Mouse (Mus musculus): ENCODE results near the gene Acat3. TPM values are rescaled to one million over a fixed set of nuclear protein-coding genes. Genes with fewer than 3 reads are reported as not detected.
"Not testable (repeated sequence)": the region's sequence is repeated elsewhere in the genome, so short reads cannot be mapped to it uniquely, and the experiment has no call there.

Acat3 gene
- polyA plus RNA-seq, 1 experiment = not detected

GRCm38 (mm10) chr17:12906436-12906835 is 34.0 kb downstream of the Acat3 start:
- no peaks in the 10 kb centered on the region for H3K4me1 ChIP-seq (ENCODE audit: control insufficient read depth, insufficient read depth, low read length)
- WGBS = 92% methylated on average over 9 of the region's 9 CpGs
- TF ChIP-seq POLR2A (IDR thresholded peaks at IDR 0.05; ENCODE audit: insufficient read depth, low read depth, low read length) (no peak), CTCF (IDR thresholded peaks at IDR 0.05; ENCODE audit: insufficient read depth, low read depth, low read length) (no peak)

DNA sequence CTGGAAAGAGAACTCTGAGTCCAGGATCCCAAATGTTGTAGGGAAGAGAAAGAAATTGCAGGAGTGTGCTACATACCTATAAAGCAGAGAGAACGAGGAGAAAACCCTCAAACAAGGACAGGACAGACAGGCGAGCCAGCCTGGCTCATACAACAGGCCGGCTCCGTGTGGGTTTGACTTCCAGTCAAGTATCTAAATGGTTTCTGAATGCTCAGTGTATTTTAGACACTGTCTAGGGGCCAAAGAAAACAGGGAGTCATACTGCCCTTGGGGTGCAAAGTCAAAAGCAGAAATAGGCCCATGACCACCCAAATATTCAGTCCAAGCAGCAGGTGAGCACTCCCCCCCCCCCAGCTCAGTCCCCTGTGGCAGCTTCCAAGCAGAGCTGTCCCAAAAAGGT is 34.6 kb downstream of the Acat3 start:
- WGBS = 88% methylated on average over 4 of the region's 4 CpGs
- no peak overlapping the region for H3K4me3 ChIP-seq (ENCODE audit: insufficient read depth, low read depth, low read length)
- no peak overlapping the region for H3K27ac ChIP-seq (ENCODE audit: insufficient read depth, low read depth, low read length)
- TF ChIP-seq POLR2A (IDR thresholded peaks at IDR 0.05; ENCODE audit: insufficient read depth, low read depth, low read length) = no peak
- TF ChIP-seq CTCF (IDR thresholded peaks at IDR 0.05; ENCODE audit: insufficient read depth, low read depth, low read length) = no peak
- H3K4me1 ChIP-seq (ENCODE audit: control insufficient read depth, insufficient read depth, low read length) = no peaks in the 10 kb centered on the region

More at GRCm38 (mm10) chr17:12906436-12906835, 34.0 kb downstream of the Acat3 start:
- Histone ChIP-seq H3K27ac (ENCODE audit: insufficient read depth, low read depth, low read length) (no peak overlapping the region), H3K4me3 (ENCODE audit: insufficient read depth, low read depth, low read length) (no peak overlapping the region)

DNA sequence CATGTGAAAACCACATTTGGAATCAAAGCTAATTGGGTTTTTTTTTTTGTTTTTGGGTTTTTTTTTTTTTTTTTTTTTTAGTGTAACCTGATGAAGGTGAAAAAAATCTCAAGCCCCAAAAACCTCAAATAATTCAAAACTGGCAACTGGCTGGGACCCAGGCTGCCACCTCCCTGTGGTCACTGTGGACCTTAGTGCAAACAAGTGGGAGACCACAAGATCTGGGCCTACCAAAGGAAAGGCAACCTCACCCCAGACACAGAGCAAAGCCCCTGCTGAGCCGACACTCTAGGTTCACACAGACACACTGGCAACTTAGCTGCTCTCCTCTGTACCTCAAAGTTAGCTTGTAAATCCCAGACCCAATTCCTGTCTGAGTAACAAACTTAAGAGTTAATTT is 36.1 kb downstream of the Acat3 start:
- H3K4me1 ChIP-seq (ENCODE audit: control insufficient read depth, insufficient read depth, low read length) = no peaks in the 10 kb centered on the region
- no peak overlapping the region for H3K27ac ChIP-seq (ENCODE audit: insufficient read depth, low read depth, low read length)
- TF ChIP-seq POLR2A (IDR thresholded peaks at IDR 0.05; ENCODE audit: insufficient read depth, low read depth, low read length) (no peak), CTCF (IDR thresholded peaks at IDR 0.05; ENCODE audit: insufficient read depth, low read depth, low read length) (no peak)
- no peak overlapping the region for H3K4me3 ChIP-seq (ENCODE audit: insufficient read depth, low read depth, low read length)
- WGBS = 73% methylated on average over 1 of the region's 1 CpGs

DNA sequence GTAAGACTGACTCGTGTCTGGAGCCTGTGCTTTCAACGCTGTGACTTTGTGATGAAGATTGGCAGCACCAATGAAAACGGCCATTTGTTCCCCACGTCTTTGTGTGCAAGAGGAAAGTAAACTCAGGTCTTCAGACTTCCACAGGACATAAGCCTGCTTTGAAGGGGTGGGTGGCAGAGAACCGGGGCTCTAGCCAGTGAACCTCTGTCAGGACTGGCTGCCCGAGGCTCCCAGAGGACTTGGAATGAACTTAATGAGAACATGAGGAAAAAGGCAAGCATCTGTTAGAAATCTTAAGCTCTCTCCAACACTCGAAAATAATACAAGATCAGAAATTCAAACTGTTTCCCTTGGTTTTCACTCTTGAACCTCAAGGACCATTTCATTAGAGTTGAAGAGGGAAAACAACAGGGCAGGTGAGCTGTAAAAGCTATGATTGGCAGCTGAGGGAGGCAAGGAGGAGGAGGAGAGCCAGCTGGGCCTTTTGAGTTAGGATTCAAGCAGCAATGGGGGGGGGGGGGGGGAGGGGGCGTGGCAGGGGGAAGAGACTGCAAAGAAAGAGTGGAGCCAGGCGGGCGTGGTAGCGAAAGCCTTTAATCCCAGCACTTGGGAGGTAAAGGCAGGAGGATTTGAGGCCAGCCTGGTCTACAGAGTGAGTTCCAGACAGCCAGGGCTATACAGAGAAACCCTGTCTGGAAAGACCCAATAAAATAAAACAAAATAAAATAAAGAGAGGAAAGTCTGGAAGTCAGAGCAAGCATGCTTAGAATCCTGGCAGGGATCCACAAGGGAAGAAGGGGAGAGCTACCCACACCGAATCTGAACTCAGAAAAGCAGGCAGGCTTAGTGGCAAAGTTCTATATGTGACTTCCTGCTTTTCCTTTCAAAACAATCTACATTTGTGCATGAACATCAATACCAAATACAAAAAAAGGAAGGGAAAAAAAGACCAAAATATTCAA is 36.7 kb downstream of the Acat3 start:
- 44% methylated on average over 11 of the region's 12 CpGs for WGBS
- H3K4me1 ChIP-seq (ENCODE audit: control insufficient read depth, insufficient read depth, low read length) = peaks cover 2% of the 10 kb centered on the region; the same call in 1 of the 2 replicates
- no peak for TF ChIP-seq POLR2A (IDR thresholded peaks at IDR 0.05; ENCODE audit: insufficient read depth, low read depth, low read length)
- no peak for TF ChIP-seq CTCF (IDR thresholded peaks at IDR 0.05; ENCODE audit: insufficient read depth, low read depth, low read length)
- no peak overlapping the region for H3K27ac ChIP-seq (ENCODE audit: insufficient read depth, low read depth, low read length)
- no peak overlapping the region for H3K4me3 ChIP-seq (ENCODE audit: insufficient read depth, low read depth, low read length)

DNA sequence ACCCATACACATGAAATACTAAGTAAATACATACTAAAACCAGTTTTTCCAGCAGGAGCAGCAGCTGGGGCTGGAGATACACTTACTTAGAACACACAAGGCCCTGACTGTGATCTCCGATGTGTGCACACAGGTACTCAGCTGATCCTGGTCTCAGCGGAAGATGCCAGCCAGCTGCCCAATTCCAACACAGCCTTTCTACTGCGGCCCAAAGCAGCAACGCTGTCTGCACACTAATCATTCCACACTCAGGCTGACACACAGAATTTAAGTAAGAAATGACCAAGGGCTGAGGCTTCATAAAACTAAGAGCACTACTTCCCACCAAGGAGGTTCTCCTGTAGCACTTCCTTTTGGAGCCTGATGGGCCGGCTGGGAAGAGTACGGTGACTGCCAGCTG is 38.1 kb downstream of the Acat3 start:
- TF ChIP-seq CTCF (IDR thresholded peaks at IDR 0.05; ENCODE audit: insufficient read depth, low read depth, low read length) = no peak
- no peak for TF ChIP-seq POLR2A (IDR thresholded peaks at IDR 0.05; ENCODE audit: insufficient read depth, low read depth, low read length)
- Histone ChIP-seq H3K4me1 (ENCODE audit: control insufficient read depth, insufficient read depth, low read length) (peaks cover 2% of the 10 kb centered on the region; the same call in 1 of the 2 replicates), H3K27ac (ENCODE audit: insufficient read depth, low read depth, low read length) (no peak overlapping the region), H3K4me3 (ENCODE audit: insufficient read depth, low read depth, low read length) (no peak overlapping the region)
- WGBS = over 99% methylated on average over 6 of the region's 6 CpGs

- H3K4me1 ChIP-seq (ENCODE audit: control insufficient read depth, insufficient read depth, low read length); H3K27ac ChIP-seq (ENCODE audit: insufficient read depth, low read depth, low read length); H3K4me3 ChIP-seq (ENCODE audit: insufficient read depth, low read depth, low read length): not testable (repeated sequence)
- WGBS = 18% methylated on average over 2 of the region's 2 CpGs
Observed at GRCm38 (mm10) chr17:12898607-12899006, 41.8 kb downstream of the Acat3 start.

DNA sequence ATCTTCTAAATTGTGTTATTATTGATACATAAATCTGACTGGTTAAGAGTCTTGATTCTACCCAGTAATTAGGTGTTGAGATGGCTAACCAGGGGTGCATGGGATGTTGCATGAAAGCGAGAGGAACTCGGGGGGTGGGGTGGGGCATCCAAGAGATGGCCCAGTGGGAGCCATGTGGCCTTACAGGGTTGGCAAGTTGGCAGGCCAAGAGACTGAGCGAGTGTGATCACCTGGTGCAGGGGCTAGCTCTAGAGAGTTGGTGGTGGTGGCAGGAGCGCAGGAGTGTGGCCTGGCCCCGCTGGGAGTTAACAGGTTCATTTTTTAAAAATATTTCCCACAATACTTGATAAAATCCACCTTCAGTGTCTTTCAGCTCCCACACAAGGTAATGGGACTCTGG is 42.7 kb downstream of the Acat3 start:
- Histone ChIP-seq H3K27ac (ENCODE audit: insufficient read depth, low read depth, low read length) (no peak overlapping the region), H3K4me3 (ENCODE audit: insufficient read depth, low read depth, low read length) (no peak overlapping the region), H3K4me1 (ENCODE audit: control insufficient read depth, insufficient read depth, low read length) (peaks cover 2% of the 10 kb centered on the region; the same call in 1 of the 2 replicates)
- 82% methylated on average over 5 of the region's 5 CpGs for WGBS
- TF ChIP-seq CTCF (IDR thresholded peaks at IDR 0.05; ENCODE audit: insufficient read depth, low read depth, low read length) (no peak), POLR2A (IDR thresholded peaks at IDR 0.05; ENCODE audit: insufficient read depth, low read depth, low read length) (no peak)

- TF ChIP-seq POLR2A (IDR thresholded peaks at IDR 0.05; ENCODE audit: insufficient read depth, low read depth, low read length) (no peak), CTCF (IDR thresholded peaks at IDR 0.05; ENCODE audit: insufficient read depth, low read depth, low read length) (no peak)
- no peaks in the 10 kb centered on the region for H3K4me1 ChIP-seq (ENCODE audit: control insufficient read depth, insufficient read depth, low read length)
- no peak overlapping the region for H3K27ac ChIP-seq (ENCODE audit: insufficient read depth, low read depth, low read length)
- 93% methylated on average over 9 of the region's 9 CpGs for WGBS
- no peak overlapping the region for H3K4me3 ChIP-seq (ENCODE audit: insufficient read depth, low read depth, low read length)
Observed at GRCm38 (mm10) chr17:12892033-12892432, 48.4 kb downstream of the Acat3 start.

GRCm38 (mm10) chr17:12891054-12891453 is 49.3 kb downstream of the Acat3 start:
- Histone ChIP-seq H3K27ac (ENCODE audit: insufficient read depth, low read depth, low read length) (no peak overlapping the region), H3K4me3 (ENCODE audit: insufficient read depth, low read depth, low read length) (no peak overlapping the region), H3K4me1 (ENCODE audit: control insufficient read depth, insufficient read depth, low read length) (no peaks in the 10 kb centered on the region)
- WGBS = 59% methylated on average over 4 of the region's 4 CpGs
- TF ChIP-seq POLR2A (IDR thresholded peaks at IDR 0.05; ENCODE audit: insufficient read depth, low read depth, low read length) (no peak), CTCF (IDR thresholded peaks at IDR 0.05; ENCODE audit: insufficient read depth, low read depth, low read length) (no peak)
